Mouse (Mus musculus): Measurements from ENCODE around the gene Kcnj16.

DNA sequence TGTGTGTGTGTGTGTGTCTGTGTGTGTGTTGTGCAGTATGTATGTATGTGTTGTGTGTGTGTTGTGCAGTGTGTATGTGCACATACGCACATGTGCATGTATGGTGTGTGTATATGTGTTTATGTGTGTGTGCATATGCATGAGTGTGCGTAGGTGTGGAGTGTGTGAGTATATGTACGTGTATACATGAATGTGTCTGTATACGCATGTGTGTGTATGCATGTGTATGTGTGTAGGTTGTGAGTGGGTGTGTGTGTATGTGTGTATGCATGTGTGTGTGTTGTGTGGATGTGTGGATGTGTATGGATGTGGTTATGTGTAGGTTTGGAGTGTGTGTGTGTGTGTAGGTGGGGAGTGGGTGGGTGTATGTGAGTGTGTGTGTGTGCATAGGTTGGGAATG is 89.6 kb downstream of the Kcnj16 start:
- TF ChIP-seq CTCF (IDR thresholded peaks at IDR 0.05; ENCODE audit: low read depth, low read length): no peak
- no peak for TF ChIP-seq POLR2A (IDR thresholded peaks at IDR 0.05; ENCODE audit: borderline replicate concordance, low read depth, low read length)
